Mouse (Mus musculus) ES-Bruce4 (cell line): Measurements from ENCODE around the gene Neurod2.

ENCODE experiments used
- CTCF ChIP-seq: IDR thresholded peaks from one replicate; pipeline ENCODE4 v1.8.1; 2011; ENCODE audit warnings: low read depth, low read length
- POLR2A ChIP-seq: IDR thresholded peaks from one replicate; pipeline ENCODE4 v1.8.1; 2011; ENCODE audit warnings: low read length; ENCODE audit not compliant: insufficient read depth

GRCm38 (mm10) chr11:98323136-98323866 is 6.1 kb downstream of the Neurod2 start:
- TF ChIP-seq CTCF (no peak), POLR2A (no peak)
